Mouse (Mus musculus) heart, embryonic 13.5 days (tissue): ENCODE measurements around the gene Cwc27. TPM values are rescaled to one million over a fixed set of nuclear protein-coding genes. Genes with fewer than 3 reads are reported as not detected.

Experiments used
- ATAC-seq: fragments of 200-750 bp; cut with Nextera tagmentation; 2 replicates; pipeline ENCODE4 v1.8.0; 2017; ENCODE audit warnings: moderate TSS enrichment; ENCODE audit not compliant: insufficient number of reproducible peaks, low FRiP score, low TSS enrichment; ENCODE audit errors: extremely low read depth
- H3K27ac ChIP-seq: fragments of 300-500 bp; sonication (generic); replicated peaks from 2 replicates; pipeline ENCODE4 v1.5.1; 2015; ENCODE audit warnings: moderate library complexity, mild to moderate bottlenecking, inconsistent platforms
- H3K27me3 ChIP-seq: fragments of 300-500 bp; sonication (generic); replicated peaks from 2 replicates; pipeline ENCODE4 v1.6.1; 2015; ENCODE audit warnings: mild to moderate bottlenecking, inconsistent platforms
- H3K36me3 ChIP-seq: fragments of 300-500 bp; sonication (generic); 2 replicates; pipeline ENCODE4 v1.6.1; 2015; ENCODE audit warnings: mild to moderate bottlenecking, inconsistent platforms
- H3K4me1 ChIP-seq: fragments of 300-500 bp; sonication (generic); 2 replicates; pipeline ENCODE4 v1.6.1; 2015; ENCODE audit warnings: inconsistent platforms
- H3K4me2 ChIP-seq: fragments of 300-500 bp; sonication (generic); 2 replicates; pipeline ENCODE4 v1.6.1; 2015; ENCODE audit warnings: inconsistent platforms, mild to moderate bottlenecking, moderate library complexity
- H3K4me3 ChIP-seq: fragments of 300-500 bp; sonication (generic); 2 replicates; pipeline ENCODE4 v1.5.1; 2015; ENCODE audit warnings: moderate library complexity, mild to moderate bottlenecking, inconsistent platforms
- H3K9ac ChIP-seq: fragments of 300-500 bp; sonication (generic); 2 replicates; pipeline ENCODE4 v1.6.1; 2015; ENCODE audit warnings: inconsistent platforms, mild to moderate bottlenecking, moderate library complexity
- H3K9me3 ChIP-seq: fragments of 300-500 bp; sonication (generic); 2 replicates; pipeline ENCODE4 v1.6.1; 2016; ENCODE audit warnings: inconsistent platforms
- WGBS: fragments of 180-500 bp; shearing (Covaris S2); methylation state at CpG from one replicate; pipeline ENCODE4 v1.1.7; 2015; ENCODE audit warnings: mixed read lengths; 5-methylcytosine and 5-hydroxymethylcytosine counted together
- polyA plus RNA-seq: library from polyadenylated mRNA; unstranded; fragments of >200 nt; fragmentation: Nextera tagmentation; extraction: Ambion mirVana; gene quantifications from 2 replicates; pipeline ENCODE4 v1.2.1, GENCODE M21; 2015

Gene Cwc27
- polyA plus RNA-seq, 1 experiment from 2014 or later: 21.5 TPM

DNA sequence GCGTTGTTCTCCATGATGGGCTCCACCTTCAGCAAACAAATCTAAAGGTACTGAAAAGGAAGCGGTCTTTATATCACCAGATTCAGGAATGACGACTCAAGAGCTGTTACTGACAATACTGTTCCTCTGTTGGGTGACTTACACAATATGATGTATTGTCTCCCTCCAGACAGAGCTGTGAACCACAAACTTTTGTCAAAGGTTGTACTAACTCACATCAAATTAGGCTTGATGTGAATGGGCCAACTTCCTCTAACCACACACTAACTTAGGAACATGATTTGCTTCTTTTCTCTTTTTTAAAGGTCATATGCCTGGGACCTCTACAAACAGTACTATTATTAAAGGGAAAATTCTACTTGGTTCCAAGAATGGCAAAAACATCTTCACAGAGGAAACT, 53.7 kb downstream of the Cwc27 start:
- Histone ChIP-seq H3K4me1 (peaks cover 7% of the 10 kb centered on the region), H3K36me3 (no peaks in the 10 kb centered on the region), H3K4me3 (no peak overlapping the region), H3K4me2 (no peak overlapping the region), H3K27ac (no peak overlapping the region), H3K27me3 (no peaks in the 10 kb centered on the region), H3K9me3 (no peaks in the 10 kb centered on the region), H3K9ac (no peak overlapping the region)
- ATAC-seq: no peak
- WGBS: 71% methylated on average over 3 of the region's 3 CpGs

DNA sequence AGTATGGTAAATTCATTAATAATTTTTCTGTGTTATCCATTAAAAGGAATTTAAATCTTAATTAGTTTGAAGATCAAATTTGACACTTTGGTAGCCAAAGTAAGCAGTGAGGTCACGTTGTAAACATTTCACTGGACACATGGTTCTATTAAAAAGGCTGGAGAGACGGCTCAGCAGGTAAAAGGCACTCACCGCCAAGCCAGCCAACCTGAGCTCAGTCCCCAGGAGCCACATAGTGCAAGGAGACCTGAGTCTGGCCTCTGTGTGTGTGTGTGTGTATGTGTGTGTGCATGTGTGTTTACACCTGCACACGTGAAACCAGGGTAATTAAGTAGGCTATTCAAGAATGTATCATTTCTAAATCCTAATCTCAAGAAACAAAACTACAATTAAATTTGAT, 54.5 kb downstream of the Cwc27 start:
- WGBS: 88% methylated on average over 4 of the region's 4 CpGs
- Histone ChIP-seq H3K36me3 (no peaks in the 10 kb centered on the region), H3K9me3 (no peaks in the 10 kb centered on the region), H3K4me2 (no peak overlapping the region), H3K4me3 (no peak overlapping the region), H3K4me1 (peaks cover 7% of the 10 kb centered on the region), H3K27ac (no peak overlapping the region), H3K27me3 (no peaks in the 10 kb centered on the region), H3K9ac (no peak overlapping the region)
- ATAC-seq: no peak

DNA sequence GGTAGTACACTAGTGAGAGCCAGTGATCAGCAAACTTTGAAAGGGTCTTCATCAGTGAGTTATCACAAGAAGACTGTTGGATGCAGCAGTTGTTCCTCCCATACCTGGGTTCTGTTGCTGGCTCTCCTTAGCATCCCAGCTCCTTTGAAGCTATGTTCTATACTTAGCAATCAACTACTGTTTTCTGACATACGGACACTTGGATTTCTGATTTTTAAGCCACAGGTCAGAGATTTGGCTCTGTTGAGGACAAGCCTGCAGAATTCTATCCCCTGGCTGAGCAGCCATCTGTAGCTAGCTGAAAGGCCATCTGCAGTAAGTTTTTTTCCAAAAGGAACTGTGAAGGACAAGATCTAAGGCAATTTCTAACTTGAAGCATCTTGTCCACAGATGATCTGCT, 57.6 kb downstream of the Cwc27 start:
- 80% methylated on average over 1 of the region's 1 CpGs for WGBS
- no peak overlapping the region for H3K4me3 ChIP-seq

DNA sequence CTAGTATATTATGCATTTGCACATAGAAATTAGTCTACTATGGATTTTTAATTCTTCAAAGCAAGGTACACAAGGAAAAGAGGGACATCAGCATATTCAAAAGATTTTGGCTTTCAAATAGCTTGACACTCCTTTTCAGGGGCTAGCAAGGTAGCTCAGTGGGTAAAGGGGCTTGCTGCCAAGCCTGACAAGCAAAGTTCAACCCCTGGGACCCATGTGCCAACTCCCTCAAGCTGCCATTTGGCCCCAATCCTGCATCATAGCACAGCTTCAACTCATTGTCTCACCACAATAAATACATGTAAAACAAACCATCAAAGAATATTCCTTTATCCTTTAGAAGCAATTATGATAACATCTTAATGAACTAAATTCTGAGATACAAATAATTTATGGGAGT, 69.9 kb downstream of the Cwc27 start:
- Histone ChIP-seq H3K27ac (no peak overlapping the region), H3K36me3 (no peaks in the 10 kb centered on the region), H3K4me1 (peaks cover 8% of the 10 kb centered on the region), H3K9me3 (no peaks in the 10 kb centered on the region), H3K27me3 (no peaks in the 10 kb centered on the region), H3K4me3 (no peak overlapping the region), H3K4me2 (no peak overlapping the region), H3K9ac (no peak overlapping the region)
- no peak for ATAC-seq

More for the DNA sequence above, 57.6 kb downstream of the Cwc27 start:
- Histone ChIP-seq H3K36me3 (no peaks in the 10 kb centered on the region), H3K27me3 (no peaks in the 10 kb centered on the region), H3K9me3 (no peaks in the 10 kb centered on the region), H3K9ac (no peak overlapping the region), H3K27ac (no peak overlapping the region), H3K4me2 (no peak overlapping the region), H3K4me1 (peaks cover 7% of the 10 kb centered on the region)
- ATAC-seq: no peak

DNA sequence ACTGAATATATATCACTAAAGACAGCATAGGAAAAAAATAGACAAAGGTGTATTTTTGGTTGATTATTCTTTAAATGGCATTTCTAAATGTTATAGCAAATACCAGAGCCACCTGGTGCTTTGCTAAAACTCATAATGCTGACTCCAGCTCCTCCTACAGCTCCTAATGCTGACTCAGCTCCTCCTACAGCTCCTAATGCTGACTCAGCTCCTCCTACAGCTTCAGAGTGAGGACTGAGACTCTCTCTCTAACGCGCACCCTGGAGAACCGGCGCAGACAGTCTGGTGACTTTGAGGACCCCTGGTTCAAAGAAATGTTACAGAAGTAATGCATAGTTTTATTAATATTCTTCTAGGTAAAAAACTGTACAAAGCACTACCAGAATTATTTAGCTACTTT, 74.1 kb downstream of the Cwc27 start:
- H3K4me3 ChIP-seq: no peak overlapping the region
- no peaks in the 10 kb centered on the region; the same call in 1 of the 2 replicates for H3K4me1 ChIP-seq
- H3K9ac ChIP-seq: no peak overlapping the region
- H3K27ac ChIP-seq: no peak overlapping the region
- no peak overlapping the region for H3K4me2 ChIP-seq
- no peak for ATAC-seq
- H3K9me3 ChIP-seq: no peaks in the 10 kb centered on the region
- no peaks in the 10 kb centered on the region for H3K27me3 ChIP-seq
- WGBS: 87% methylated on average over 4 of the region's 4 CpGs
- H3K36me3 ChIP-seq: no peaks in the 10 kb centered on the region

DNA sequence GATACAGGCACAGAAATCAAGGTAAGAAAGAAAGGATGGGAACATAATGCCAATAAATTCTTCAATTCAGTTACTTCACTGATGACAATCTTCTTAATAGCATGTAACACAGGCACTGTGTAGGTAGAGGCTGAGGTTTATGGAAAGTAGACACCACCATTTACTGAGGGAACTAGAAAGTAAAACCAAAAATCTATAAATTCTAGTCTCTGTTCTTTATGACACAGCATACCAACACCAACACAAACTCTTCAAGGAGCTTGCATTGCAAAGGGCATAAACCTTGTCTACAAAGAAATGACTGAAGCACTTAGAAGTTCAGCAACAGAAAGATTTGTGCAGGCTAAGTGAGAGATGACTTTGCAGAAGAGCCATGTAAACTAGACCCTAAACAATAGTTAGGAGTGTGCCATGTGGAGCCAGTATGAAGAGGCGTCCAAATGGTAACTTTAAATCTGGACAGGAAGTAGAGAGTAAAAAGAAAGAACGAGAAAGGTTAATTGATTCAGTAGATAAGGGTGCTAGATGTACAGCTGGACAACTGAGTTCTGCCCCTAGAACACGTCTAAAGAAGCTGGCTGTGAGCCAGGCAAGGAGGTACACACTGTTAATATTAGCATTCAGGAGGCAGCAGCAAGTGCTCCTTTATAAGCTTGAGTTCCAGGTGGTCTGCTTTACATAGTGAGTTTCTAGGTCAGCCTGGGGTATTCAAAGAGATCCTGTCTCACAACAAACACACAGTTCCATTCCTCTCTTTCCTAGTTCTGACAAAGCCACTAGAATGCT, 87.5 kb downstream of the Cwc27 start:
- Histone ChIP-seq H3K9ac (no peak overlapping the region), H3K27me3 (no peaks in the 10 kb centered on the region), H3K4me3 (no peak overlapping the region), H3K27ac (no peak overlapping the region), H3K4me1 (peaks cover 5% of the 10 kb centered on the region; the same call in 1 of the 2 replicates), H3K4me2 (no peak overlapping the region), H3K36me3 (peaks cover 9% of the 10 kb centered on the region), H3K9me3 (no peaks in the 10 kb centered on the region)
- ATAC-seq: no peak
- WGBS: 46% methylated on average over 3 of the region's 3 CpGs

DNA sequence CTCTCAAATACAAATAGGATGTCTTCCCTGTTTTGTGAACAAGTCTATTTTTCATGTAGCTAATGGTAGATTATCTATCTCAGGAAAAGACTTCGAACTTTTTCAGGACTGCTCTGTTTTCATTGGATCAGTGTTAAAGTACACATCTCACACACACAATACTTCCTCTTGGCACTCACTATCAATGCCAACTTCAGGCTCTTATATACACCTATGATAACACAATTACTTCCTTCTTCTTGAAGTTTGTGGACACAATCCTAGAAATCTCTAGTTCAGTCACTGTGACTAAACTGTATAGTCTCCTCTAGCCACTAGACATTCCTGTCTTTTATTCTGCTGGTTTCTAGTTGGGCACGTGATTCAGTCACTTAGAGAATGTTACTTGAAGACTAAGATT, 89.3 kb downstream of the Cwc27 start:
- Histone ChIP-seq H3K27me3 (no peaks in the 10 kb centered on the region), H3K4me3 (no peak overlapping the region), H3K4me1 (peaks cover 5% of the 10 kb centered on the region; the same call in 1 of the 2 replicates), H3K27ac (no peak overlapping the region), H3K9ac (no peak overlapping the region), H3K4me2 (no peak overlapping the region), H3K36me3 (peaks cover 9% of the 10 kb centered on the region), H3K9me3 (no peaks in the 10 kb centered on the region)
- no peak for ATAC-seq
- WGBS: 73% methylated on average over 2 of the region's 2 CpGs

DNA sequence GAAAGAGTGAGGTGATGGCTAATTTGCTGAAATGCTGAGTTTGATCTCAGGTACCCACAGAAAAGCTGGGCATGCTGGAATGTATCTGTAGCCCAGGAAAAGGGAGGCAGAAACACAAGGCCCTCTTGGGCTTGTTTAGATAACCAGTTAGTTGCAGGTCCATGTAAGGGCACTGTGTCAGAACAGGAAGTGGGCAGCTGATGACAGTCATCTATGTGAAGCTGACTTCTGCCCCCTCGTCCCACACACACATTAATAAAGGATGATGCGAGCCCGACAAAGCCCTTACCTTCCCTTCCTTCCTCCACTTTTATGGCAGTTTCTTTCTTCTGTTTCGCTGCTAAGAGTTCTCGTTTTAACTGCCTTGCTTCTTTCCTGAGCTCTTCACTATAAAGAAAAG, 96.8 kb downstream of the Cwc27 start:
- no peak overlapping the region for H3K4me3 ChIP-seq
- no peak for ATAC-seq
- H3K4me1 ChIP-seq: peaks cover 4% of the 10 kb centered on the region
- WGBS: 43% methylated on average over 5 of the region's 5 CpGs
- no peak overlapping the region for H3K9ac ChIP-seq
- no peaks in the 10 kb centered on the region for H3K27me3 ChIP-seq
- no peak overlapping the region for H3K4me2 ChIP-seq
- no peaks in the 10 kb centered on the region for H3K36me3 ChIP-seq
- peak overlapping the region; percentile 32; the same call in 1 of the 2 replicates for H3K27ac ChIP-seq
- no peaks in the 10 kb centered on the region for H3K9me3 ChIP-seq

DNA sequence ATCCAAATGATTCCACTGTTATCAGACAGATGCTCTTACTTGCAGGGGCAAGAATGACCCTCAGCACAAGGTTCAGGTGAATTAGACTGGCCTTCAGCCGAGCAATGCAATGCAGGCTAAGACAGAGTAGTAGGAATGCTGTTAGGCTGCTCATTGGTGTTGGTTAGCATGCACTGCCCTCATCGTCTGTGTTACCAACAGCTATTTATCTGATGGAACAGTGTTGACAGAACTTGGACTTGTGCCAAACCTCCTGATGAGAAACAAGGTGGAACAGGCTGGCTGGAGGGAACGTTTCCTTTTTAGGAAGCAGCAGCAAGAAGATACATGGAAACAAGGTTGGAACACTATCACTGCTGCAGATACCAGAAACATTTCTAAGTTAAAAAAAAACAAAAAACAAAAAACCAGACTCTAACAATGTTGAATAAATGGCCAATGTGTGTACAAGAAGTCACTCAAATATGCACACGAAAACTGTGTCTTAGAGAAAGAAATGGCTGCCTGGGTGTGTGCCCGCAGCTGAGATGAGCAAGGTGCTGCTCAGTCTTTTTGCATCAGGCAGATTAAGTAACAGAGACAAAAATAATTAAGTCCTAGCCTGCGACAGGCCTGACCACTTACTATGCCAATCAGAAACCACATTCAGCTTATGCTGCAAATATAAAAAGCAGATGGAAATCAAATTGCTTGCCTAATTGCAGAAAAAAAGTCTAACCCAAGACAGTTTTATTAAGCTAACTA, 122.2 kb downstream of the Cwc27 start:
- Histone ChIP-seq H3K9me3 (no peaks in the 10 kb centered on the region), H3K27ac (peak overlapping the region; percentile 93), H3K36me3 (no peaks in the 10 kb centered on the region), H3K4me3 (no peak overlapping the region), H3K9ac (peak overlapping the region; percentile 44; the same call in 1 of the 2 replicates), H3K4me2 (peak overlapping the region; percentile 36), H3K4me1 (peaks cover 34% of the 10 kb centered on the region), H3K27me3 (no peaks in the 10 kb centered on the region)
- 27% methylated on average over 6 of the region's 6 CpGs for WGBS
- ATAC-seq: peak; percentile 89

DNA sequence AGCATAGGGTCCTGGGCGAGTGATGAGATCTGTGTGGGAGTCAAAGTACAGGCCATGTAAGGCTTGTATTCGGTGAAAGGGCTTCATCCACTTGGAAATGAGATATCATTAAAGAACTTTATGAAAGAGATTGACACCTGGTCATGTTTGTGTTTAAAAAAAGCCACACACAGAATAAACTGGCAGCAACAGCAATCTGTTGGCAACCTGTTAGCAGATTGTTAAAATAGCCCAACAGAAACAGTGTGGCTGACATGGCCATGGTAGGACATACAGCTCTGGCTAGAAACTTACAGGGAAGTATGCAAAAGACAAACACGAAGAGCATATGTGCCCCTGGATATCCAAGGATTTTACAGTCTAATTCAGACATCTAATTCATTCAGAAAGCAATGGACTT, 124.2 kb downstream of the Cwc27 start:
- no peak for ATAC-seq
- Histone ChIP-seq H3K9me3 (no peaks in the 10 kb centered on the region), H3K4me2 (no peak overlapping the region), H3K4me3 (no peak overlapping the region), H3K36me3 (no peaks in the 10 kb centered on the region), H3K9ac (no peak overlapping the region; the same call in 1 of the 2 replicates), H3K27ac (peak overlapping the region; percentile 83), H3K27me3 (no peaks in the 10 kb centered on the region), H3K4me1 (peaks cover 34% of the 10 kb centered on the region)
- WGBS: 49% methylated on average over 3 of the region's 3 CpGs

DNA sequence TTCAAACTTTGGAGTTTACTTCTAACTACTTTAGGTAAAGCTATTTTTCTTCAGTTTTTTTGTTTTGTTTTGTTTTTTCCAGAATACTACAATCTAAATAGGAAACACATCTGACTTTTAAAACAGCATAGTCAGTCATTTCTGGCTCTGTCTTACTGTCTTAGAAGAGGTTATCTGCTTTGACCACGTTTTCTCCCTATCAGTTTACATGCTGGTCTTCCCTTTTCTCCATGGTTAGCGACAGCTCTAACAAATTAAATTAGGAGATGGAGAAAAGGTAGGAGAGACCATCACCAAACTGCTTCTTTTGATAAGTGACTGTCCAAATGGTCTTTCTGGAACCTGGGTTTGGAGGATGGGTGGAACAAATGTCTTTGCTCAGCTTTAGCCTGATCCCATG, 131.4 kb downstream of the Cwc27 start:
- Histone ChIP-seq H3K27me3 (no peaks in the 10 kb centered on the region), H3K27ac (peak overlapping the region; percentile 53; the same call in 1 of the 2 replicates), H3K9me3 (no peaks in the 10 kb centered on the region), H3K4me2 (no peak overlapping the region), H3K4me1 (peaks cover 19% of the 10 kb centered on the region), H3K4me3 (no peak overlapping the region), H3K9ac (no peak overlapping the region), H3K36me3 (no peaks in the 10 kb centered on the region)
- 55% methylated on average over 2 of the region's 2 CpGs for WGBS
- no peak for ATAC-seq
